Mouse (Mus musculus): Measurements from ENCODE around the gene Fdxr.

Gene Fdxr

DNA sequence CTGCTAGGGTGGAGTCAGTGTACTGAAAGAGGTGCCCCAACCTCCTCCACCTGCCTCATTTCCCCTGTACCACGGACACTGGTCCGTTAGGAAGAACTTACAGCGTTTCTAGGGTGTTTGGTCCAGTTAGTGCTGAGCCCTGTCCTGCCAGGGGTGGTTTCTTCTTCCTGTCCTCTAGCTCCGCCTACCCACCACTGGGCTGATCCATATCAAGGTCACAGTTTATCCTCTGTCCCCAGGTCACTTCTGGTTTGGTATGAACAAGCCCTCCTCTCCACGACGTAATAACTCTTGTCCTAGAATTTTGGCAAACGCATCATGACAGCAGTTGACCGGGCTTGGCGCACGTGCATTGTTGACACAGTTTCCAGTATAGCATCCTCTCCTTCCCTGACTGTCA lies 57.2 kb downstream of the Fdxr start:
- in situ Hi-C loops (cut with MboI; ENCODE audit: low sequenced_read_pairs): no loop called here

DNA sequence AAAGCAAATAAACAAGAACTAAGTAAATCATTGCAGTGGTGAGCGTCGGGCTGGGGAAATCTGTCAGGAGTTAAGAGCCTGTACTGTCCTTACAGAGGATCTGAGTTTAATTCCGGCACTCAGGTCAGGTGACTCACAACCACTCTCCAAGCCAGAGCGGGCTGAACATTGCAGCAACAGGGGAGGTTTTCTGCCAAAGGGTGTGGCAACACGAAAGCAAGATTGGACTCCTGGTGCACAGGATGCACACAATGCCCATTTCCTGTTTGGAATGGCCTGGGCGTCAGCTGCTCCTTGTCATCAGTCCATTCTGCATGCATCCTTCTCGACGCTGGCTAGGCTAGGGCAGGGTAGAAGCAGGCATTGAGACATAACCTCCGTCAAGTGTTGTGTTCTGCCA lies 57.6 kb downstream of the Fdxr start:
- in situ Hi-C loops (cut with MboI; ENCODE audit: low sequenced_read_pairs): no loop called here

Data from CH12F3 (cell line).